Comparison of ENCODE assay signal across 8 mouse cellular contexts in genomic region chr10:95940046-95940900, GRCm38 (mm10). TPM values are rescaled to one million over a fixed set of nuclear protein-coding genes. Genes with fewer than 3 reads are reported as not detected.
DNase-seq lines count a peak whose midpoint lies in the region; ATAC-seq lines count a peak whose summit lies in the region.

Gene Eea1 (plus strand): TSS chr10:95940650.

- H3K36me3 ChIP-seq in embryonic facial prominence, embryonic 11.5 days (replicated peaks; ENCODE audit: control insufficient read depth, insufficient read depth, low read depth, low read length) = no peaks in the 10 kb centered on the region
- no peaks in the 10 kb centered on the region for H3K36me3 ChIP-seq in midbrain, embryonic 11.5 days (ENCODE audit: control insufficient read depth, insufficient read depth, low read length)

- no peaks in the 10 kb centered on the region for H3K4me1 ChIP-seq in embryonic facial prominence, embryonic 11.5 days (ENCODE audit: control insufficient read depth, insufficient read depth, low read length)
- peaks cover 7% of the 10 kb centered on the region; the same call in 1 of the 2 replicates for H3K4me1 ChIP-seq in midbrain, embryonic 11.5 days (ENCODE audit: control insufficient read depth, insufficient read depth, low read length)

- intact Hi-C loops in left cerebral cortex, postnatal 4 days (cut with DNase I) = no loop called here

- H3K9ac ChIP-seq in embryonic facial prominence, embryonic 11.5 days (replicated peaks; ENCODE audit: low read length) = peak within 1 kb of the TSS; percentile 80
- peak within 1 kb of the TSS; percentile 83 for H3K9ac ChIP-seq in midbrain, embryonic 11.5 days (ENCODE audit: low read length)

- H3K27me3 ChIP-seq in embryonic facial prominence, embryonic 11.5 days (ENCODE audit: control insufficient read depth, insufficient read depth, low read length) = no peaks in the 10 kb centered on the region
- no peaks in the 10 kb centered on the region for H3K27me3 ChIP-seq in midbrain, embryonic 11.5 days (ENCODE audit: control insufficient read depth, insufficient read depth, low read length)

- H3K27ac ChIP-seq in embryonic facial prominence, embryonic 11.5 days (replicated peaks; ENCODE audit: low read depth, low read length) = peak within 1 kb of the TSS; percentile 75
- peak within 1 kb of the TSS; percentile 87 for H3K27ac ChIP-seq in midbrain, embryonic 11.5 days (ENCODE audit: low read depth, low read length)

- peak; percentile 98 for ATAC-seq in embryonic facial prominence, embryonic 11.5 days (replicated peaks; ENCODE audit: insufficient number of reproducible peaks, low FRiP score, low TSS enrichment, low read depth)
- ATAC-seq in midbrain, embryonic 11.5 days (ENCODE audit: low FRiP score) = peak; percentile 99

- H3K9me3 ChIP-seq in embryonic facial prominence, embryonic 11.5 days (replicated peaks; ENCODE audit: control insufficient read depth, low read length) = no peaks in the 10 kb centered on the region
- no peaks in the 10 kb centered on the region for H3K9me3 ChIP-seq in midbrain, embryonic 11.5 days (ENCODE audit: control insufficient read depth, low read length)

- peak within 1 kb of the TSS; percentile 94 for H3K4me2 ChIP-seq in embryonic facial prominence, embryonic 11.5 days (ENCODE audit: low read depth, low read length)
- peak within 1 kb of the TSS; percentile 89 for H3K4me2 ChIP-seq in midbrain, embryonic 11.5 days

- H3K4me3 ChIP-seq in embryonic facial prominence, embryonic 11.5 days (ENCODE audit: low read depth, low read length) = peak within 1 kb of the TSS; percentile 74
- H3K4me3 ChIP-seq in midbrain, embryonic 11.5 days (ENCODE audit: low read depth, low read length) = peak within 1 kb of the TSS; percentile 72

- under 1% methylated on average over 50 of the region's 59 CpGs for WGBS in embryonic facial prominence, embryonic 11.5 days
- under 1% methylated on average over 39 of the region's 59 CpGs for WGBS in midbrain, embryonic 11.5 days

- peak; percentile 97 for DNase-seq in 3134 (ENCODE audit: extremely low read depth, insufficient read length, low spot score)
- peak; percentile 93 for DNase-seq in adrenal gland, postnatal 25 days
- peak; percentile 96 for DNase-seq in embryonic facial prominence, embryonic 11.5 days (ENCODE audit: low spot score)
- DNase-seq in heart, adult 11 months = peak; percentile 100
- peak; percentile 94 for DNase-seq in kidney, adult 11 months
- peak; percentile 95 for DNase-seq in left cerebral cortex, postnatal 4 days
- DNase-seq in midbrain, embryonic 11.5 days (ENCODE audit: low spot score, missing footprints) = peak; percentile 99
- peak; percentile 83 for DNase-seq in right cerebral cortex, postnatal 4 days

RNA-seq across cellular contexts. Expression of gene Eea1, which starts in this region (rescaled TPM):
- total RNA-seq in adrenal gland, postnatal 25 days (2021) = 36.6 and 38.4 TPM in 2 replicates
- polyA plus RNA-seq in embryonic facial prominence, embryonic 11.5 days (2014; fragmentation: Nextera tagmentation; extraction: Ambion mirVana) = 11.8 and 12.8 TPM in 2 replicates
- total RNA-seq in left cerebral cortex, postnatal 4 days (2021) = 10 to 100 TPM; 26.6 to 27.6 TPM
- 14.7 and 14.8 TPM in 2 replicates for polyA plus RNA-seq in midbrain, embryonic 11.5 days (2014; fragmentation: Nextera tagmentation; extraction: Ambion mirVana)

Comparison
In these comparisons a context has a peak if more than half of its experiments do, and no peak if none do; other contexts are left out.
1. Peak in every context shown above with its lines: DNase-seq, ATAC-seq, H3K4me3 ChIP-seq and H3K27ac ChIP-seq.